Comparison of ENCODE assay signal across 10 mouse cellular contexts in the genomic region with DNA sequence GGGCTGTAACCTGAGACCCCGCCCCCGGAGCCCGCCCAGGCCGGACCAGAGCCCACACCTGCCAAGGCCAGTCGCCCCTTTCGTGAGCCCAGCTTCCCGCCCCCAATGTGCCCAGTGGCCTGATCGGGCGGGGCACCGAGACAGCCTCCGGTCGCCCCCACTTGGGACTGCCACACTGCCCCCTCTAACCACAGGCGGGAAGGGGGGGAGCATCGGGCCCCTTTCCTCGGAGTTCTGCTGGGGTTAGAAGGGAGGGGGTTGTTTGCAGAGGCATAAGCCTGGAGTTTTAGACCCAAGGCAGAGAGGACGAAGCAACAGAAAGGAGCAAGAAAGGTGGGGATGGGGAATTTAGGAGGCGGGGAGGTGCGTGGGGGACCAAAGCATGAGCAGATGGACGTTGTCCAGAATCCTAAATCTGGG. TPM values are rescaled to one million over a fixed set of nuclear protein-coding genes. Genes with fewer than 3 reads are reported as not detected.
DNase-seq lines count a peak whose midpoint lies in the region; ATAC-seq lines count a peak whose summit lies in the region.
"Had no signal": no experiment of that assay in that cellular context is flagged by ENCODE, and none has a peak within 500 bp of the region (broad histone marks: within the 10 kb centered on the region; RNA-seq: fewer than 3 reads in every experiment).

No protein-coding gene starts in this region.

- no peaks in the 10 kb centered on the region; the same call in 1 of the 2 replicates for H3K9me3 ChIP-seq in heart, embryonic 16.5 days (replicated peaks; ENCODE audit: control insufficient read depth, low read length)
- H3K9me3 ChIP-seq in embryonic facial prominence, embryonic 11.5 days (replicated peaks; ENCODE audit: control insufficient read depth, low read length) = no peaks in the 10 kb centered on the region
- no peaks in the 10 kb centered on the region for H3K9me3 ChIP-seq in hindbrain, embryonic 14.5 days (ENCODE audit: control insufficient read depth, low read length)
- H3K9me3 ChIP-seq in midbrain, embryonic 13.5 days = no peaks in the 10 kb centered on the region

- no peak overlapping the region for H3K27ac ChIP-seq in heart, embryonic 16.5 days (ENCODE audit: low read length)
- peak overlapping the region; percentile 81; the same call in 1 of the 2 replicates for H3K27ac ChIP-seq in embryonic facial prominence, embryonic 11.5 days (replicated peaks; ENCODE audit: low read depth, low read length)
- H3K27ac ChIP-seq in hindbrain, embryonic 14.5 days = 0 out of 2 replicates have a peak overlapping the region, but pooled peaks have one; percentile 6
- H3K27ac ChIP-seq in midbrain, embryonic 13.5 days = peak overlapping the region; percentile 90

- WGBS in heart, embryonic 16.5 days = 4% methylated on average over 19 of the region's 19 CpGs
- under 1% methylated on average over 15 of the region's 19 CpGs for WGBS in embryonic facial prominence, embryonic 11.5 days
- 1% methylated on average over 19 of the region's 19 CpGs for WGBS in hindbrain, embryonic 14.5 days
- WGBS in midbrain, embryonic 13.5 days = 0% methylated on average over 19 of the region's 19 CpGs

- H3K4me2 ChIP-seq in heart, embryonic 16.5 days (ENCODE audit: low read depth, low read length) = peak overlapping the region; percentile 83
- peak overlapping the region; percentile 75 for H3K4me2 ChIP-seq in embryonic facial prominence, embryonic 11.5 days (ENCODE audit: low read depth, low read length)
- H3K4me2 ChIP-seq in hindbrain, embryonic 14.5 days (replicated peaks) = peak overlapping the region; percentile 71
- H3K4me2 ChIP-seq in midbrain, embryonic 13.5 days (replicated peaks) = peak overlapping the region; percentile 87

- peak overlapping the region; percentile 47 for H3K9ac ChIP-seq in heart, embryonic 16.5 days (ENCODE audit: low read length)
- H3K9ac ChIP-seq in embryonic facial prominence, embryonic 11.5 days (replicated peaks; ENCODE audit: low read length) = peak overlapping the region; percentile 74
- peak overlapping the region; percentile 53 for H3K9ac ChIP-seq in hindbrain, embryonic 14.5 days
- H3K9ac ChIP-seq in midbrain, embryonic 13.5 days (replicated peaks) = peak overlapping the region; percentile 68

- H3K27me3 ChIP-seq in heart, embryonic 16.5 days (ENCODE audit: control insufficient read depth, insufficient read depth, low read length) = peaks cover 53% of the 10 kb centered on the region
- no peaks in the 10 kb centered on the region; the same call in 1 of the 2 replicates for H3K27me3 ChIP-seq in embryonic facial prominence, embryonic 11.5 days (ENCODE audit: control insufficient read depth, insufficient read depth, low read length)
- H3K27me3 ChIP-seq in hindbrain, embryonic 14.5 days (ENCODE audit: control insufficient read depth, insufficient read depth, low read length) = peaks cover 33% of the 10 kb centered on the region
- peaks cover 31% of the 10 kb centered on the region for H3K27me3 ChIP-seq in midbrain, embryonic 13.5 days

- no peaks in the 10 kb centered on the region for H3K36me3 ChIP-seq in heart, embryonic 16.5 days (ENCODE audit: control insufficient read depth, insufficient read depth)
- no peaks in the 10 kb centered on the region for H3K36me3 ChIP-seq in embryonic facial prominence, embryonic 11.5 days (replicated peaks; ENCODE audit: control insufficient read depth, insufficient read depth, low read depth, low read length)
- H3K36me3 ChIP-seq in hindbrain, embryonic 14.5 days (replicated peaks; ENCODE audit: control insufficient read depth, insufficient read depth) = no peaks in the 10 kb centered on the region
- H3K36me3 ChIP-seq in midbrain, embryonic 13.5 days = no peaks in the 10 kb centered on the region

- peaks cover 33% of the 10 kb centered on the region for H3K4me1 ChIP-seq in heart, embryonic 16.5 days (ENCODE audit: control insufficient read depth, insufficient read depth, low read length)
- peaks cover 5% of the 10 kb centered on the region for H3K4me1 ChIP-seq in embryonic facial prominence, embryonic 11.5 days (ENCODE audit: control insufficient read depth, insufficient read depth, low read length)
- H3K4me1 ChIP-seq in hindbrain, embryonic 14.5 days (replicated peaks; ENCODE audit: control insufficient read depth, insufficient read depth, low read length) = peaks cover 45% of the 10 kb centered on the region
- H3K4me1 ChIP-seq in midbrain, embryonic 13.5 days (replicated peaks) = peaks cover 58% of the 10 kb centered on the region

- no peak for ATAC-seq in heart, embryonic 16.5 days (replicated peaks; ENCODE audit: extremely low read depth, insufficient read depth, low FRiP score)
- no peak; the same call in none of the 2 replicates for ATAC-seq in embryonic facial prominence, embryonic 11.5 days (replicated peaks; ENCODE audit: insufficient number of reproducible peaks, low FRiP score, low TSS enrichment, low read depth)
- ATAC-seq in hindbrain, embryonic 14.5 days (ENCODE audit: low FRiP score) = peak; percentile 26; the same call in 1 of the 2 replicates
- no peak; the same call in 1 of the 2 replicates for ATAC-seq in midbrain, embryonic 13.5 days

- H3K4me3 ChIP-seq in heart, embryonic 16.5 days (ENCODE audit: low read length) = peak overlapping the region; percentile 52
- H3K4me3 ChIP-seq in embryonic facial prominence, embryonic 11.5 days (ENCODE audit: low read depth, low read length) = peak overlapping the region; percentile 54
- peak overlapping the region; percentile 38 for H3K4me3 ChIP-seq in hindbrain, embryonic 14.5 days (replicated peaks; ENCODE audit: low read length)
- H3K4me3 ChIP-seq in midbrain, embryonic 13.5 days (replicated peaks) = peak overlapping the region; percentile 52

- DNase-seq in heart, adult 18-20 months = no peak
- no peak for DNase-seq in embryonic facial prominence, embryonic 11.5 days (ENCODE audit: low spot score)
- no peak for DNase-seq in hindbrain, embryonic 14.5 days (ENCODE audit: low spot score)
- no peak for DNase-seq in testis, postnatal 10 days (ENCODE audit: low spot score)
- no peak for DNase-seq in cerebellum, postnatal 25 days
- DNase-seq in adrenal gland, postnatal 4 days (ENCODE audit: low spot score in 2 of 2) = no peak
- DNase-seq: lung, postnatal 14 days; thymus, postnatal 25 days had no signal

RNA-seq across cellular contexts. Expression of gene Col2a1, which starts 0.3 kb away (rescaled TPM):
- 7.8 and 11.8 TPM in 2 replicates for polyA plus RNA-seq in heart, embryonic 16.5 days (2015; fragmentation: Nextera tagmentation; extraction: Ambion mirVana)
- total RNA-seq in heart, adult 18-20 months (2021) = under 1 TPM in 1 of 2 experiments, not detected in 1; 0.36 TPM
- polyA plus RNA-seq in embryonic facial prominence, embryonic 11.5 days (2014; fragmentation: Nextera tagmentation; extraction: Ambion mirVana) = 161 and 177 TPM in 2 replicates
- polyA plus RNA-seq in hindbrain, embryonic 14.5 days (2014; fragmentation: Nextera tagmentation; extraction: Ambion mirVana) = 24.0 and 30.8 TPM in 2 replicates
- polyA plus RNA-seq in midbrain, embryonic 13.5 days (2015; fragmentation: Nextera tagmentation; extraction: Ambion mirVana) = 39.1 and 57.5 TPM in 2 replicates
- total RNA-seq in adrenal gland, postnatal 4 days (2021) = 1 to 10 TPM; 3.8 TPM

RNA-seq across cellular contexts. Expression of gene Tmem106c, which starts 40.8 kb away (rescaled TPM):
- 37.7 and 38.0 TPM in 2 replicates for polyA plus RNA-seq in heart, embryonic 16.5 days (2015; fragmentation: Nextera tagmentation; extraction: Ambion mirVana)
- 10 to 100 TPM; 16.0 to 16.5 TPM for total RNA-seq in heart, adult 18-20 months (2021)
- polyA plus RNA-seq in embryonic facial prominence, embryonic 11.5 days (2014; fragmentation: Nextera tagmentation; extraction: Ambion mirVana) = 39.1 and 40.6 TPM in 2 replicates
- 54.9 and 58.0 TPM in 2 replicates for polyA plus RNA-seq in hindbrain, embryonic 14.5 days (2014; fragmentation: Nextera tagmentation; extraction: Ambion mirVana)
- 59.3 and 59.8 TPM in 2 replicates for polyA plus RNA-seq in midbrain, embryonic 13.5 days (2015; fragmentation: Nextera tagmentation; extraction: Ambion mirVana)
- 10 to 100 TPM; 69.8 to 70.7 TPM for total RNA-seq in adrenal gland, postnatal 4 days (2021)
